Mouse (Mus musculus) layer of hippocampus, postnatal 36 days (tissue): ENCODE results near the gene Gas6. TPM values are rescaled to one million over a fixed set of nuclear protein-coding genes. Genes with fewer than 3 reads are reported as not detected.

Source experiments
- DNase-seq, 2 experiments: peaks; one replicate each; pipeline ENCODE4 v3.0.0; 2022
- total RNA-seq, 2 experiments: library from RNA; stranded (reverse); gene quantifications; 2 replicates each; pipeline ENCODE4 v1.2.3; 2021

The Gas6 gene
- total RNA-seq, 2 experiments from 2014 or later: 81.3 to 85.0 TPM

GRCm38 (mm10) chr8:13461085-13461765 lies 33.1 kb downstream of the Gas6 start:
- DNase-seq: no peak

- DNase-seq: no peak
These were observed 34.9 kb downstream of the Gas6 start for GRCm38 (mm10) chr8:13459431-13459830.

GRCm38 (mm10) chr8:13455295-13455694 lies 39.0 kb downstream of the Gas6 start:
- DNase-seq: no peak

- peak in 1 of 2 experiments; percentile 31 for DNase-seq
These were observed 39.8 kb downstream of the Gas6 start for GRCm38 (mm10) chr8:13454341-13455113.

GRCm38 (mm10) chr8:13451747-13452277 lies 42.5 kb downstream of the Gas6 start:
- no peak for DNase-seq

GRCm38 (mm10) chr8:13448145-13448544 lies 46.1 kb downstream of the Gas6 start:
- DNase-seq: no peak

GRCm38 (mm10) chr8:13446456-13446855 lies 47.8 kb downstream of the Gas6 start:
- DNase-seq: no peak

GRCm38 (mm10) chr8:13442152-13442551 lies 52.1 kb downstream of the Gas6 start:
- DNase-seq: no peak

- no peak for DNase-seq
These were observed 56.8 kb downstream of the Gas6 start for GRCm38 (mm10) chr8:13437531-13437930.

- no peak for DNase-seq
These were observed 58.2 kb downstream of the Gas6 start for GRCm38 (mm10) chr8:13436052-13436451.

- no peak for DNase-seq
These were observed 59.4 kb downstream of the Gas6 start, which contains the start of gene Tmem255b for GRCm38 (mm10) chr8:13434889-13435288. Gene Tmem255b (plus strand): TSS chr8:13435189.

GRCm38 (mm10) chr8:13433130-13433529 lies 61.2 kb downstream of the Gas6 start:
- no peak for DNase-seq

- DNase-seq: no peak
These were observed 63.4 kb downstream of the Gas6 start for GRCm38 (mm10) chr8:13430866-13431265.

GRCm38 (mm10) chr8:13430412-13430811 lies 63.9 kb downstream of the Gas6 start:
- no peak for DNase-seq

GRCm38 (mm10) chr8:13428156-13428555 lies 66.1 kb downstream of the Gas6 start:
- DNase-seq: no peak

- no peak for DNase-seq
These were observed 66.9 kb downstream of the Gas6 start for GRCm38 (mm10) chr8:13427351-13427750.

GRCm38 (mm10) chr8:13420970-13421369 lies 73.3 kb downstream of the Gas6 start:
- DNase-seq: no peak

GRCm38 (mm10) chr8:13419111-13419639 lies 75.1 kb downstream of the Gas6 start:
- no peak for DNase-seq

GRCm38 (mm10) chr8:13415879-13416278 lies 78.4 kb downstream of the Gas6 start:
- no peak for DNase-seq
